Mouse (Mus musculus): ENCODE measurements at regions not wholly inside any gene's neighbourhood (a gene's known extent, or its start where the extent isn't known, plus 50 kb on each side); places are given as distances from the start of the nearest gene placed in this dataset.
"Not testable (repeated sequence)": the region's sequence is repeated elsewhere in the genome, so short reads cannot be mapped to it uniquely, and the experiment has no call there.

DNA sequence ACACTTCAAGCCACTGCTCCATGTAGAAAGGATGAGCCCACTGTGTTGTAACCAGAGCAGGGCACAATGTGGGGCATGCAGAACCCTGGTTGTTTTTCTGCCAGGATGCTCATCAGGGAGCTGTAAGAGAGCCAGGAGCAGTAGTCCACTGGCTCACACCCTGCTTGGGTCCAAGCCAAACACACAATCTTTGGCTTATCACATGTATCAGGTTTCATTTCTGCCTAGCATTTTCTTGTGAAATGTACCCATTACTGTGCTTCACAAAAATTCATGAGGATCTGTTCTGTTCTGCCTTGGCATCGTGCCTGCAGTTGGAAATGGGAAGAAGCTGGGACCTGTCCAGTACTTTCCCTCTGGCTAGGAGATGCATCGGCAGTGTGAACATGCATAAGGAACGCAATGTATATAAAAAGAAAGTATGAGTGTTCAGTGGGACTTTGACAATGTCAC lies 491.6 kb upstream of the Igfbp3 start:
- peak; percentile 1 to 12 for DNase-seq (ENCODE audit: low spot score in 2 of 2)

DNA sequence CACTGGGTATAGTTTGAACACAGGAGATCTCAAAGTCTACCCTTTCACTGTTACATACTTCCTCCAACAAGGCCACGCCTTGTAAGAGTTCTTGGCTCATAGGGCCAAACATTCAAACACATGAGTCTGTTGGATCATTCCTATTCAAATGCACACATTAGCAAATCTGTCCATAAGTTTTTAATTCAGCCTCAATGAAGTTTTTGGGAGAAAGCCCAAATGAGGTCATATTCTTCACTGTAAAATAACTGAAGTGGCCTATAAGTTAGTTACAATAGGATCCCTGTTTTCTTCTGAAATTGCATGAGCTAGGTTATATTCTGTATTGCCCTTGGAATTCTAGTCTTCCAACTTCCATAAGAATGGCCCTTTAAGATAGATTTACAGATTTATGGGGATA lies 483.9 kb upstream of the Igfbp3 start:
- DNase-seq (ENCODE audit: low spot score in 2 of 2), result no peak

DNA sequence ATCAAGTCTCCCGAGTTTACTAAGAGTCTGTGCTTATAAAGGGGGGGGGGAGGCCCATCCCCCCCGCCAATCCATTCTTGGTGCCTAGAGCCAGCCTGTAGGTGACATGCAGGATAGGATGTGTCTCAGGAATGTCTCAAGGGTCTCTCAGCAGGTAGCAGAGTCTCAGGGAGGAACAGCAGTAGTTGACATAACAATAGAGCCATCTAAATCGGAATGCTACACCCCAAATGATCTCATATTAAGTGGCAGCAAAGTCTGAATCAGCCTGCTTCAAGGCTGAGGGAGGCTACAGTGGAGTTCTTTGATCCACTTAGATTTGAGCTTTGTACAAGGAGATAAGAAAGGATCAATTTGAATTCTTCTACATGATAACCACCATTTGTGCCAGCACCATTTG lies 476.0 kb upstream of the Igfbp3 start:
- DNase-seq (ENCODE audit: low spot score in 2 of 2), result not testable (repeated sequence)

DNA sequence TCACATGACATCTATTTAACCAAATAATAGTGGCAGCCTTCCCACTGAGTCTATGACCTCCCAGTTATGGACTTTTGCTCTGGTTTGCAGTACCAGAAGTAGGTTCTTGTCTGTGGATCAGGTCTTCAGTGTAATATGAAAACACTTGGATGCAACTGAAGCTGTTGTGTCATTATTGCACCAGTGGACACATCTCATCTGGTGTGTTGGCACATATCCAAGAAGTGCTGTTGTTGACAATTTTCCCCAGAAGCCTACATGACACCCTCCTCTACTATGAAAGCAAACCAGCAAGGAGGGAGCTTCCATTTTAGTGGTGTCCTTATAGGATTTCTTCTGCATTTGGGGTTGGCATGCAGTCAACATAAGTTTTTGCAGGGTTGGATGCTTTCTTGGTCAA lies 459.1 kb upstream of the Igfbp3 start:
- no peak for DNase-seq (ENCODE audit: low spot score in 2 of 2)

DNA sequence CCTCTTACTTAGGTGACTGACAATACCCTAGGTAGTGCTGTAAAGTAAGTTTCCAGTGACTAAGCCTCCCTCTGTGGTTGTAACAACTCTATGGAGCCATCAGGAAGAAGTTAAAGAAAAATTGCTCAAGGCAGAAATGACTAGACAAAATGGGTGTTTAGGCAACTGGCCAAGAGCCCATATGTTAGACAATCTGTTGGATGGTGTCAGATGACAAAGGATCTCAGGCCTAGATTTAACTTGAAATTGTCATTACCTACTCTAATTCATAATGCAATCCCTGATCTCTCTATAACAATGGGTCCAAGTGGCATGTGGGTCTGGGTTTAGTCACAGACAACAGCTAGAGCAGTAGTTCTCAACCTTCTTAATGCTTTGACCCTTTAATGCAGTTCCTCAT lies 416.9 kb upstream of the Igfbp3 start:
- peak; percentile 36 to 65 for DNase-seq (ENCODE audit: low spot score in 2 of 2)

DNA sequence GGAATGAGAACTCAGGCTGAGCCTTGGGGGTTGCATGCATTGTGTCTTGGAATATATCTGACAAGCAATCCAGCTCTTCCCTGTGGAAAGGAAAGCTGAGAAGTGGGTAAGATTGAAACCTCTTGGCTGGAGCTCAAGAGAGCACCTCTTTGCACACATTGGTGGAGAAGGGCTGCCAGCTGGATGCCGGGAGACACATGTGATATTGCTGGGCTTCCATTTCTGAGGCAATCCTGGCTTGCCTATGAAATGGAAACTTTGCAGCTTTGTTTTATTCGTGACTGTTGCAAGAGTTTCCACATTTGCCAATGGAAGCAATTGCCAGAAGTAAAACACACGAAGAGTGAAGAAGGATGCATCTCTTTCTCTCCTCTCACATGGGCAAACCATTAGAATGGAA lies 411.5 kb upstream of the Igfbp3 start:
- no peak for DNase-seq (ENCODE audit: low spot score in 2 of 2)

DNA sequence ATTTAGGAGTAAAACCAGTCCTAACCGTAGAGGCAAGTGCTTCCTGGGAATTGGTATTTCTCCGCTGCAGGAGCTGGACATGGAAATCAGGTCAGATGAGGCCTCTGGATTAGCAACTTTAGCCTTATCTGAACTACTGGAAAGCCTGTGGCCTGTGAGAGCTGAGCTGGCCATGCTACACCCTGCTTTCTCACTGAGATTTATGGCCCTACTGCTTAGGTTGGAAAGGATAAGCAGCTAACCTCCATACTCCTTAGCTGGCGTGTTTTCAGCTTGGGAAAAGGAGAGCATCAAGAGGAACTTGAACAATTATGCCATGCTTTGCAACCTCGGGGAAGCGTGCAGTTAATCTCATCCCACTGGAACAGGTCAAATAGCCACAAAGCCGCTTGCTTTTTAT lies 406.6 kb upstream of the Igfbp3 start:
- no peak for DNase-seq (ENCODE audit: low spot score in 2 of 2)

DNA sequence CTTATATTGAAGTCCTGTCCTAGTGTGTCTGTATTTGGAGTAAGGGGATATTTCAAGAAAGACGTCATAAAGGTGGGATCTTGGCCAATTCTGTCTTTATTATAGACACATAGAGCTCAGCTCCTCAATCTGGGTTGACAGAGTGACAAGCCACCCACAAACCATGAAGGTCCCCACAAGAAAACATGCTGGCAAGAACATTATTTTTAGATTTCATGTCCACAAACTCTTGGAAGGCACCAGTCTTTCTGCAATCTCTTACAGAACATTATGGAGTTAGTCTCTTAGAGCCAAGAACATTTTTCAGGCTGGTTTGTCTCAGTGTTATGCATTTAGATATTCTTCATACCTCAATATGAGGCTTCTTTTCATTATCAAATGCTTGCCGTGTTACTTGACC lies 397.0 kb upstream of the Igfbp3 start:
- DNase-seq (ENCODE audit: low spot score in 2 of 2), result no peak

DNA sequence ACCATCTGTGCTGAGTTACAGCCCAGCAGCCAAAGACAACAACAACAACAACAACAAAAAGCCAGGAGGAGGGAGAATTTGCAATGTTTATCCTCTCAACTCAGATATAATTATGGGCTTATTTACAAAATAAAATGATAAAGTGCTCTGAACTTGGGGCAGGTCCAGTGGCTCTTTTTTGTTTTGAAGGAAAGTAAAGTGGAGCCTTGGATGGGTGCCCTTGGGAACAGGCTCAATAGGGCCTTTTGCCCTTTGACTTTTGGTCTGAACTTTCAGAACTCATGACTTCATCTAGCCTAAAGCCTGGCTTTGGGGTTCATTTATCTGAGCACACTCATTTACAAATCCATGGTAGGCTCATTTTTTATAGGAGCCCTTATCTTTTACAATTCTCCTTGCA lies 396.2 kb upstream of the Igfbp3 start:
- DNase-seq (ENCODE audit: low spot score in 2 of 2), result no peak

DNA sequence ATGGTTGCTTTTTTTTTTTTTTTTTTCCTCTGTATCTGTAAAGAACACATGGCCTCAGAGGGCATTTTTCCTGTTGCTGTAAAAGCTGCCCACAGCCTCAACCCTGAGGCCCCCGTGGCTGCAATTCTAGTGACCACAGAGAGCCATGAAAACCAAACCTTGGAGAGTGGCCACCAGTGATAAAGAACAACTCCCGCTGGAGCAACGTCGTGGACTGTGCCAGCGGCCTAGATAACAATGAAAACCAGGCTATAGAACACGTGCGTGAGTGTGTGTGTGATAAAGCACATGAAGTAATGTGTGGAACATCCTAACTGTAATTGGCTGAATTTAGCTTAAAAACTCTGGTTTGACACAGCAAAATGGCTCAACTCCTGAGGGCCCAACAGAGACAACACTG lies 392.9 kb upstream of the Igfbp3 start:
- DNase-seq (ENCODE audit: low spot score in 2 of 2), result no peak

DNA sequence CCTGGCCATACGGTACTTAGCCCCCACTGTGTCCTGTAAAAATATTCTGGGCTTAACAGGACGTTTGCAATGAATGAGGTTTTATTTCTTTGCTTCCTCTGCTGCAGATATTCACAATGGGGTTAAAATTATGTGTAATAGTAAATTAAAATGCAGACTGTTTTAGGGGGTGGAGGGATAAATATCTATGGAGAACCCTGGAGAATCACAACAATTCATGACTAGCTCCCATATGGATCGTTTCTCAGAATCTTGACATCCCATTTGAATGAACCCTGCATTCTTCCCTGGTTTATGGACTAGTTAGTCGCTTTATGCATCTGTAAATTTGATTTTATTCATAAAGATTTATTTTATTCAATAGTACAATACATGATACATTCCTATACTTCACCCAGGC lies 378.3 kb upstream of the Igfbp3 start:
- no peak for DNase-seq (ENCODE audit: low spot score in 2 of 2)

DNA sequence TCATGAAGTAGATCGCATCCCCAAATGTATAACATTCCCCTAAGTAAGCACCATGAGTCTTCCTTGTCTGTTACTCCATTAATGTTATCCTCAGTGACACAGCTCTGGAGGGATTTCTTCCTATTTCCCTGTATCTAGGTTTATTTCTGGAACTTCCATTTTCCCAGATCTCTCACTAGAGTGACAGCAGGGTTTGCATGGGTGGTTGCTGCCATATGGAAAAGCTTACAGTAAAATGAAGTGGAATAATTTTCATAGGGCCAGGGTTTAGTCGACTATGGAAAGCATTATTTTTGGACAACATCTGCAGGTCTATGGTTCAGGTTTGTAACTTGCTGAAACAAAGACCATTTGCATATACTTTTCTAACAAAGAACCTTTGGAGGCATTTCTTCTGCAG lies 369.6 kb upstream of the Igfbp3 start:
- peak; percentile 1 to 51 for DNase-seq (ENCODE audit: low spot score in 2 of 2)

DNA sequence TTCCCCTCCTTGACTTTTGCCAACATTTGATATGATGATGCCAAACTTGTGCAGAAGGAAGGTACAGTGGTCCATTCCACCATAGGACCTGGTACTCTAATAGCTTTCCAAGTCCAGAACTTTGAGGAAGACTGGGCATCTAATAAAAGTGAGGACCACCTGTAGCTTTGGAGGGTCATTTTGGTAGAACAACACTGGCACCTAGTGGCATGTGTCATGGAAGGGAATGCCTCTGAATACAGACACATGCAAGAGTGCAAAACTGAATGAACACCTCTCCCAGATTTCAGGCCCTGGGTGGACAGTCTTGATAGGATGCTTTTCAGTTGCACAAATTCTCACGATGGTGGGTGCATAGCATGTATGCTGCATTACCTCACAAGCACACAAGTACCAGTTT lies 354.8 kb upstream of the Igfbp3 start:
- peak in 1 of 2 experiments; percentile 12 for DNase-seq (ENCODE audit: low spot score in 2 of 2)

DNA sequence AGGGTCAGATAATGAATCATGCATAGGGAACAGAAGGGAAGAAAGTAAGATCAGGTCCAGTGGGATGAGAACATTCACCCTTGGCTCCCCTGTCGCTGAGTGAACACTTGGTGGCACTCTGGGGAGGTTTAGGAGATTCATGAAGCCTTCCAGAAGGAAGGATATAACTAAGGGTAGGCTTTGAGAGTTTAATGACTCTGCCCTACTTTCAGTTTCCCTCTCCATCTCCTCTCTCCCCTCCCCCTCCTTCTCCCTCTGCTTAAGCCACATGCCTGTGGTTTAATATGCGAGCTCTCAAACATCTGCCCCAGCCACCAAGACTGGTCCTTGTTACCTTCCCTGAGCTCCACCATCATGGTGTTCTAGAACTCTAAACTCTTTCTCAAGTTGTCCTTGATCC lies 348.3 kb upstream of the Igfbp3 start:
- no peak for DNase-seq (ENCODE audit: low spot score in 2 of 2)

DNA sequence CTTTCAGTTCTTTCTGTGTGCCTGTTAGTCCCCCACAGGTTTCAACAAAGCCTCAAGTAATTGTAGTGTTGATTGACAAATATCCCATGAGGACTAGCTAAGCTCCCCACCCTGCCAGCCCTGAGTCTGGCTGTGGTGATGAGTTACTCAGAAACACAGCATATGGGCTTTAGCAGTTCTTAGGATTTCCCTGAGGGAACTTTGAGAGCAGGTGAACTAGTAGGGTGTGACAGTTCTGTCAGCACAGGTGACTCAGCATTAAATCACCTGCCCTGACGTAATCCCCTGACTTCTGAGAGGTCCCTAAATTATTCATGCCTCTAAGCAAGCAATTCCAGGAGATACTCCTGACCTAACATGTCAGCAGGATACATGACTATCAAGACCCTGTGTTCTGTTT lies 347.7 kb upstream of the Igfbp3 start:
- no peak for DNase-seq (ENCODE audit: low spot score in 2 of 2)

DNA sequence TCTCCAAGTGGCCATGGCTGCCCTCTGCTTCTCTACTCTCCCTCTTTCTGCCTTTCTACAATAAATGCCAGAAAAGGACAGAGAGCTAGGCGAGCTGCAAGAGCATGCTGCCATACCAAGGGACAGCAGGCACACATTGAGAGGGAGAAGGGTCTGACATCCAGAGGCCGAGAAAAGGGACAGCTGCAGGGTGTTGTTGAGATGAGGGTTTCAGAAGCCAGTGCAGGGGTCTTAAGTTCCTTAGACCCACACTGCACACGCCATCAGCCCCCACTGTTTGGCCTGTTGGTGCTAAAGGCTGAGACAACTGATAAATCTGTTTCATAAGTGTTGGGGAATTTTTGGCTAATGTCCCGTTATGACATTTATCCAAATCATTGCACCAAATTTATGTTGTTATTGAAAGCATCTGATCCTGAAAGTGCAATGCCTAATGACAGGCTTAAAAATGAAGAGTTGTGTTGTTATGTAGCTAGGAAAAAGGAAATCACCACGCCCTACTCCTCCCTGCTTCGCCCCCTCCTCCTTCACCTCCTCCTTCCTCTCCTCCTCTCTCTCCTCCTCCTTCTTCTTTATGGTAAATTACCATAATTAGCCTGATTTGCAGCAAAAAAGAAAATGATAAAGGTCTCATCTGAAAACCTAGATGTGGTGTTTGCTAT lies 342.0 kb upstream of the Igfbp3 start:
- peak in 1 of 2 experiments; percentile 13 for DNase-seq (ENCODE audit: low spot score in 2 of 2)

DNA sequence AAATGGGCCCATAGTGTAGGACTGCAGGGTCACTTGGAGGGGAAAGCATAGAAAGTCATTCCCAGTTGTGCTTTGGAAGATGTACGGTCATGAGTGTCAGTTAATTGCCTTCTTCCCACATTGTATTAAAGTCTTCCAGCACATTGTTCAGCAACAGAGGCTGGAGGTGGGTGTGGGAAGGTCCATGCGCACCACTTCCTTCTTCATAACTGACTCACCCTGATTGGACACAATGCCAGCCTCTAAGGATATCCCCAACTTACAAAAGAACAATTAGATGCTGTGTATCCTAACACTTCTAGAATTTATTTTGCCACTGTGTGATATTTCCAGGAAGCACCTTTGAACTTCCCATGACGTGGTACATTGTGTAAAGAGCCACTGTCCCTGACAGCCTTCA lies 338.4 kb upstream of the Igfbp3 start:
- no peak for DNase-seq (ENCODE audit: low spot score in 2 of 2)

DNA sequence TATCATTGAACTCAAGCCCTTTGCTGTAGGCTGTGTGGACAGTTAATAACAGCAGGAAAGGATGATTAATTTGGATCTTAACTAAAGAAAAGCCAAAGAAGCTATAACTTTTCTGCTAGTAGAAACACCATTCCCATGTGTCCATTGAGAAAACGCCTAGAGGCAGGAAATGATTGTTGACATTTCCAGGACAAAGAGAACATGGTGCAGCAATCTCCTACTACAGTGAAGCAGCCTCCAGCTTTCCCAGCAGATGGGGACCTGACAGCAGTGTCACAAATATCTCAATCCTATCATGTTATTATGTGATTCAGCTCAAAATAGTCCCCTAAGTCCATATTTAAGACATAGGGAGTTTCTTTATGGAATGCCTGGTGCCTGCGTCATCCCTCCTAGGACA lies 334.1 kb upstream of the Igfbp3 start:
- no peak for DNase-seq (ENCODE audit: low spot score in 2 of 2)

DNA sequence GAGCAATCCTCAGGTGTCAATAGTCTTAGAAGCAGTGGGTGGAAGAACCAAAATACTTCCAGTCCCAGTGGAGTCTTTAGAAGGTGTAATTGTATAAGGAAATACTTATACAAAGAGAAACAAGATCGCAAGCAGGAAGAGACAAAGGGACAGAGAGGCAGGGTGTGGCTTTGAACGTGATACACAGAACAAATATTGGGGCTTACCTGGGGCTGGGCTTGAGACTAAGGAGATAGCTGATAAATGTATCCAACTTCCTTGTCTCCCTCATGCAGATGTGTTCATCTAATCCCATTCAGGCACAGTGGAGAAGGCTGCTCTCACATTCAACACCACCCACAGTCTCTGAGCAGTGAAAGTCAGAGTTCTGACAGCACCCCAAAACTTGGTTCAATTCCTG lies 331.9 kb upstream of the Igfbp3 start:
- DNase-seq (ENCODE audit: low spot score in 2 of 2), result no peak

DNA sequence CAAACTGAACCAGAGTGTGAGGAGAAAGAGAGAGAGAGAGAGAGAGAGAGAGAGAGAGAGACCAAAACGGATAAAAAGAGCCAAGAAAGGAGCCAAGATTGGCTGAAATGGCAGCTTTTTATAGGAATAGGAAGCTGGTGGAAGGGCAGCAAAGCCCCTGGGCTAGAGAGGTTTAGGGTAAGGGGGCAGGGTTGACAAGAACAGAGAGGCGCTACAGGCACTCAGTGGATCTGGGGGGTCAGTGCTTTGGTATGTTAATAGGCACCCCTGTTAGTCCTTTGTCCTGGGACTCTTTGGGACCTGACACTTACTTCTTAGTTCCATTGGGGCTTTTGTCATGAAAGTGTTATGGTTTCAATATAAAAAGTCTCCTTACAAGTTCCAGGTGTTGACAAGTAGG lies 320.9 kb upstream of the Igfbp3 start:
- no peak for DNase-seq (ENCODE audit: low spot score in 2 of 2)

DNA sequence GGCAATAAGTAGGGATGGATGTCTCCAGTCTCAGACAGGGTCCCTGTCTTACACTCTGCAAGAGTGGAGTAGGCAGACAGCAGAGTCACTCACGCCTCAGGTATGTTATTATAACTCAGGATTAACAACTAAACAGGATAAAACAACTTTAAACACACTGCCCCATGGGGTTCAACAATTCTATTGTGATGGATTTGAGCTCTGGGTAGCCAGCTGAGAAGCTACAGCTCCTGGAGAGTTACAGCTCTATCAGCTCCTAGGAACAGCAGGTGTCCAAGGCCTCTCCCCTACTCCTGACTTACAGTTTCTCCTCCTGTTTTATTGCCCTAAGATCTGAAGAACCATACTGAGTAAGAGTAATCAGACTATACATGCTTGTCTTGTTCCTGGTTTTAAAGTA lies 319.6 kb upstream of the Igfbp3 start:
- no peak for DNase-seq (ENCODE audit: low spot score in 2 of 2)

DNA sequence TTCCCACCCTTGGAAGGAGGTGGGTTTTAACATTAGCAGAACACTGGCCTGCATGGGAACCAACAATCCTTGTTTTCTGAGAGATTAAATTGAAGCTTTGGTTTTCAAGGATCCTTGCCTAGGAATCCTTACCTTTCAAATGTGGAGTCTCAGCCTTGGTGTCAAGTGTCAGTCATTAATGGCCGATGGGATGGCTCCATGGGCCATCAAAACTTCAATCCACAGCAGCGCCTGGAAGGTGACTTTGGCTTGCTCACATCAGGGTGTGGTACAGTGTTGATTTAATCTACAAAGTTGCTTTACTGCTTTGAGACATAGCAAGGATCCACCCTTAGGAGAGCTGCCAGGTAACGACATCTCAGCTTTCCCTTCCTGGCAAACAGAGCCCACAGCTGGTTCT lies 318.1 kb upstream of the Igfbp3 start:
- no peak for DNase-seq (ENCODE audit: low spot score in 2 of 2)

DNA sequence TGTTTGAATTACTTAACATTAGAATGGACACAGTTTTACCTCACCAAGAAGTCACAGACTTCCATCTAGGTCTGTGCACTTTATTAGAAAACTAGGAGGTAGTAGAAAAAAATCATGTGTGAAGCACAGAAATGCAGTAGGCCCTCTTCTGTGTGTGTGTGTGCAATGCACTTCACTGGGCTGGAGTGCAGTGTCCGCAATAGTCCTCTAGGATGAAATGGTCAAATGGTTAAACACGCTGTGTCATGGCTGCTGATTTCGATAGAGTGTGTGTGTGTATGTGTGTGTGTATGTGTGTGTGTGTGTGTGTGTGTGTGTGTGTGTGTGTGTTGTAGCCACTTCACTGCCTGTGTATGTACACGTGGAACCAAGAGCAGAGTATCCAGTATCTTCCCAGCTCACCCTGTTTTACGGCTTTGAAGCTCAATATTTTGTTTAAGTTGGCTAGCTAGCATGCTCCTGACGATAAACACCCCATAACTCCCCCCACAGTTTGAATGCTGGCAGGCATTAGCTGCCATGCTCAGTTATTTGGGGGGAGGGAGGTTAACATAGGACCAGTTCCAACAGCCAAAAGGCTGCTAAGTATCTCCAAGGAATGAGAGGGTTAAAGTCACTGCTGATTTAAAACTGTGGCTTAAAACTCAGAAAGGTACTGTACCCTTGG lies 316.9 kb upstream of the Igfbp3 start:
- no peak for DNase-seq (ENCODE audit: low spot score in 2 of 2)
